Mouse (Mus musculus) ovary, postnatal 10 days (tissue): Measurements from ENCODE around the gene Grm3.

Source experiments
- DNase-seq: peaks from one replicate; pipeline ENCODE4 v3.0.0; 2022; ENCODE audit warnings: low spot score

Gene Grm3

DNA sequence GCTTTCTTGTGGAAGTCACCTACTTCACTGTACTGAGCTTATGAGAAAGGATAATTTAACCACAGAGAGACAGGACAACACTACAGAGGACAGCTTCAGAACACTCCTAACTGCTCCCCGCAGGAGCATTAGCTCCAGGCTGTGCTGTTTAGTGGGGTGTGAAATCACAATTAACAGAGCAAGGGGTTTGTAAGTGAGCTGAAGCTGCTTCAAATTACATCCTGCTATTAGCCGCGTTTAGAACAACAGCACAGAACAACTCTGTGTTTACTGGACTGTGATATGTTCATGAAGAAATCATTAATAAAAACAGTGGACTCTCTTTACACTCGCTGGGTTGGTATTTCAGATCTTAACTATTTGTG lies 101.9 kb downstream of the Grm3 start:
- no peak for DNase-seq

DNA sequence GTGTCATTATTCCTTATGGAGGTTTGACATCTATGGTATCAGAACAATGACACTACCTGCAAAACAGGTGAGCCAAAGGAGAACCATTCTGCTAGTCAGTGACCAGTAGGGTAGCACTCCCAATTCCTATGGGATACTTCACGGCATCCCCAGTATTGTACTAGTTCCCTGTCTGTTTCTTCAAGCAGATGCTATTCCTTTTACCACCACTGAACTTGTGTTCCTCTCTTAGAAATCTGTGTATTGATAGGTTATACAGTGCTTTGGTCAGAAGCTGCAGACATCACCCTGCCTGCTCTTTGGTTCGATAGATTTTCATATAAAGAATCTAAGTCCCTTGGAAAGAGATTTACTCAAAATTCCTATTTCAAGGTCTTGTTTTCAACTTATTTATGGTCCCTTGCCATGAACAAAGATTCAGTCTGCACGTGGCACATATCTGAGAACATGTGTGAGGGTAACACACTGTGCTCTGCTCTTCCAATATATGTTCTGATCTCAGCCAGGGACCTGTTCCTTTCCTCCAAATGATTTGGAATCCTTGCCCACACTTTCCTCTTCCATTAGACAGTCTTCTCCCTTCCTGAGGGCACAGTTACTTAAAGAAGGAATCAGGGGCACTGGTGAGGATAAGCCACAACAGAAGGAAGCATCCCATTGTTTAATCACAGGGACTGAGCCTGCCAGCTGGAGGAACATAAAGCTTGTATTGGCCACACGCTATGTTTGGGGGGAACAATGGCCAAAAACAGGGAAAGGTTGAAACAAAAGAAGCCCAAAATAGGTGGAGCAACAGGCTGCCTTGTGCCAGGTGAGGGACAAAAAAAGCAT lies 102.5 kb downstream of the Grm3 start:
- DNase-seq: no peak

DNA sequence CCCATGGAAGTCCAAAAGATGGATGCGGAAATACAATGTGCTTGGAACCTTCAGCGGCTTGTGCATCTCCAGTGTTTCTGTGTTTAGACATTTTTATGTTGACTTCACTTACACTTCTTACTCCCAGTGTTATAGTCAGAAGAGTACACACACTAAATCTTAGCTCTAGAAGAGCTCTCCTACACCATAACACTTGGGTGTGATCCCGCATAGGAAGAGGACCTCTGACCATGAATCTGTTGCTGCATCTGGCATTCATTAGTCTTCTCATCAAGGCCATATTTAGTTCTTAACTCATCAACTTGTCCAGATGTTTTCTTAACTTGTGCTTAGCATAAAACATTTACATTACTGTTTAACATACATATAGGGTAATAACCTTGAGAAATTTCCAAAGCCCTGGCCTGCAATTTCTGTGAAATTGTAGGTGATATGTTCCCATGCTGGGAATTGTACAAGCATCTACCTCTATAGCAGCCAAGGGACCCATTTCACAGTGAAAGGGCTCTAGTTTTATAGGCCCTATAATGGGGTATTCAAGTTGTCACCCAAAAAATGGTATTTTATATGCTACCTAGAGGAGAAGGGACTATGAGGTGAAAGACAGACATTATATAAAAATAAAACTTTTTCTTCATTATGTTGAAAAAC lies 103.4 kb downstream of the Grm3 start:
- no peak for DNase-seq

DNA sequence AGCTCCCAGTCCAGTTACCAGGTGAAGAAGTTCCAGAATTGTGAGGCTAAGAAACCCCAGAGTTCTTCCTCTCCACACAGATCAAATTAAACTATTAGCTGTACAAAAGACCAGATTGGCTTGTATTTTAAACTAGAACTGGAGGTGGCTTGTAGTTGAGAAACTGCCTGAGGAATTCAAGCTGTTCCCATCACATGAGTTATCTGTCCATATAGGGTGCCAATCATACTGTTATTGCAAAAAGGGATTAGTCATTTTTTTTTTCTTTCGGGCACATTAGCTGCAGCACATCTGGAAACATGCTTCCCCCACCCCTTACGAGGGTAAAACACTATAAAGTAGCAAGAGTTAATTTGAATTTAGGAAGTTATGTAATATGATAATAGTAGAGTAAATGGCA lies 145.9 kb downstream of the Grm3 start:
- DNase-seq: no peak

DNA sequence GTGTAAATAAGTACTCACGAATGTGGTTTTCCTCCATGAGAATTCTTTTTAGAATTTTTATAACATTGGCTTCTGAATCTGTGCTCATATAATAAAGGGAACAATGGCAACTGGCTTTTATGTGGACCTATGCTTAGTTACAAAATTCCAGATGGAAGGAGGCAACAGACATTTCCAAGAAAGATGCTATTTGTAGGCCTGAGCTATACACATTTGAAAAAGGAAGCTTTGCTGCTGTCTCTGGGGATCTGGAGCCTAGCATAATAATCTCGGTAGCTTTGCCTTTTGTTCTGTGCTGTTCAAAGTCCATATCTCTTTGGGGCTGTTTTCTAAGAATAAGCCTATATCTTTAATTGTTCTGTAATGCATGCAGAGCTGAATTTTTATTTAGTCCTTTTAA lies 146.4 kb downstream of the Grm3 start:
- DNase-seq: no peak

DNA sequence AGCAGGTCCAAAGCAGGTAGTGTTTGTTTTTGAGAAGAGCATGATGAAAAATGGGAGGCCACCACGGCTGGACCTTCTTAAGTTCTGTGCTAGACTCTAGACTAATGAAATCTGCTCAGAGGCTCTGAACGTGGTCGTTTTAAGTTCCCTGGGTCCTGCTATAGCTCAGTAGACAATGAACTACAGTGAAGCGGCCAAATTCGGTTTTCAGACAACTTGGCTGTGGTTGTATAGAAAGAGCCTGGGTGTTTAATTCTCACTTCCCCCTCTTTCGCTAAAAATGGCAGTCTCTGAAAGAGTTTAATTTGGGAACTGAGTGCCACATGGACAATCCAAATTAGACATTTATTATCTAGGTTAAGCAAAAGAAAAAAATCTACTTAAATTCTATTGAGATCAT lies 154.0 kb downstream of the Grm3 start:
- DNase-seq: no peak

DNA sequence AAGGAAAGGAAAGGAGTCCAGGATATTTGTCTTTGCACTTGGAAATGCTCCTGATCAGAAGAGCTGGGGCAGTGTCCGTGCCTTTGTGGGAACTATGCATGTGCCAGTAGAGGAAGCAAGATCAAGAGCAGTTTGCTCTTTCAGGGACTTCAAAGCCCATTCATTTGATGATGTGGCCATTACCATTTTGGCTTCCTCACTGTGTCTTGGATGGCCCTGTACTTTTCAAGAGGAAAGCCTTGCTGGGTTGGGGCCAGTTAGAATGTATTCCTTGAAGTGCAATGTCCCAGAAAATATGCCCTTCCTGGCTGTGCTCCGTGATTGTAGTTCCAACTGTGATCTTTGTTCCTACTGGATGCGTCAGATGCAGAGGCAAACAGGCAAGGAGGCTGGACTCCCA lies 167.3 kb downstream of the Grm3 start:
- no peak for DNase-seq

DNA sequence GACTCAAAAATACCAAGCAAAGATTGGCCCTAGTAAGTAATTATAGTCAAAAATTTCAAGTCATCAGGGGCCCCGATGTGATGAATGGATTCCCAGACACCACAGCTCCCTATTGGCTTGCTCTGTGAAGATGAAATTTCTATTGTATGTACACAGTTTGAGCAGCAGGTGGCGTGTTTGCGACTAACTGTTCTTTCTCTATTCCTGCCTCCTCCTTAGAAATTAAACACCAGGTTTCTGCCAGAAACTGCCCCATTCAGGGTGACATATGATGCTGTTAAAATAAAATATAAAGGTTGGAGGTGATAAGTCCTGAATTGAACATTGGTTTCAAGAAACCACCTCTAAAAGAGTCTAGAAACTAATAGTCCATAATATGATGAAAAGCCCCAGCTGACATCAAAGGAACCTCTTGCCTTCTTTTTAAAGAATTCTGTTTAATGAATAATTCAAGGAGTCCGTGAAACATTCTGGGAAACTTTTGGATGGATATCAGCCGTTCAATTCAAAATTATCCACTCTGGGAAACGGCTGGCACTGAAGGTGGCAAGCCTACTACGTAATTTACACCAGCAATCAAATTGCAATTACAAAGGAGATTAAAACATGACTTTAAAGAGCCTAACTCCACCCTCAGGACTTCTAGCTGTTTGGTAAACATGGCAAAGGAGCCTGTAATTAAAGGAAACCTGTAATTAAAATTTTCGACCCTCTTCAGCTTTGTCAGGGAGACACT lies 184.0 kb downstream of the Grm3 start:
- no peak for DNase-seq

DNA sequence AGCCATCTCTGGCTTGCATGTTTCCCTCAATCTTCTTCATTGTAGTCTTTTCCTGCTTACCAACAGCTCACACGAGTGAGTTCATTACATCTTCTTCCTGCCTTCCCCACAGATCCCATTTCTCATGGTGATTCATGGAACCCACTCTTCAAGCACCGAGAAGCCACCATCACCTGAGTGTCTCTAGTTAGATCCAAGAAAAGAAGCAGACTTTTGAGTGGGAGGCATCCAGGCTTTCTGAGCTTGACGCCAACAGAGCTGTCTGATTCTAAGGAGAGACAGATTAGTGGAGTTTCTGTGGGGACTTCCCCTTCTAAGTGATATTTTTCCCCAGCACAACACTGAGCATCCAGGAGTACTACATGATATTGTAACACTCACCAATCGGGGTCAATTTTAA lies 199.5 kb downstream of the Grm3 start:
- no peak for DNase-seq

DNA sequence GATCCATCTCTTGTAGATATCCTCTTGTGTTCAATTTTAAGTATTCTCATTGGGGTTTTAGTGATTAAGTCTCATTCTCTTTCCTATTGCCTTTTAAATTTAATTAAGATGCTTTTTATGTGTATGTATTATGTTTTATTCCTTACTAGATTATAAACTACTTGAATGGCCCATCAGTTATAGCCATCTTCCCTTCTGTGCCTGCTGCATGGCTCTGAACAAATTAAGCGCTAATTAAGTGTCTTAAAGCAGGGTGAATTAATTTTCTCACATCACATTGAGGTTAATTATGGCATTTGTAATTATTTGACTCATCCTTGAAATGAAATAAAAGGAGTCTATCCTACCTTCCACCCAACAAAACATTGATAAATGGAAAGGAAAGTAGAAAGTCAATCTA lies 213.9 kb downstream of the Grm3 start:
- DNase-seq: no peak

DNA sequence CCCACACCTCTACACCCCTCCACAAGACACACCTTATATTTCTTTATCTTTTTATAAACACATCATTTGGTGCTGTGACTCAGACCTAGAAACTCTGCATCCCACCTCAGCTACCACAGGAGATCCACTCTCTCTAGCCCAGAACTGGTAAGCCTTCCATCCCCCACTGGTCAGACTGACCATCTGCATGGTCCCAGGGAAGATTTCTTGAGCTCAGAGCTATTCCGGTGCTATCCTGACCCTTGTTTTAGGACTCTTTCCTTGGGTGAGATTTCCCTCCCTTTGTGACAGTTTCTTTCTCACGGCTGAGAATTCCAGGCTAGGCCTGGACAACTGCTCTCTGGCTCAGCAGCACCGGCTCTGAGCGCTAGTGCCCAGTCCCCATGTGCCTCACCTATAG lies 227.7 kb downstream of the Grm3 start:
- no peak for DNase-seq

DNA sequence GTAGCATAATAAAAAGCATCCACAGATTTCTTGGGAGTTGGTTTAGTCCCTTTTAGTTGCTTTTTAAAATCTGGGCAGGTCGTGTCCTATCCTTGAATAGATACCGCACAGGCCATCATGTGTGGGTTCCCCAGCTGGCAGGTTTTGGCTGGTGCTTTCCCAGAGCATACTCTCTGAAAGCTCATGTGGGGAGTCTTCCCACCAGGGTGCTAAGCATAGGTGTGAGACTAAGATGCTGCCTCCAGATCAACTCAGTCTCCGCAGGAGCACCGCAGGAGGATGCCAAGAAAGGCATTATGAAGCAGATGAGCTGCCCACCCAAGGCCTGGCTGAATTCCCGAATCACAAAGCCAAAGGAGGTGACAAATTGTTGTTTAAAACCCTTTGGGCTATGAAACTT lies 229.5 kb downstream of the Grm3 start:
- DNase-seq: no peak

DNA sequence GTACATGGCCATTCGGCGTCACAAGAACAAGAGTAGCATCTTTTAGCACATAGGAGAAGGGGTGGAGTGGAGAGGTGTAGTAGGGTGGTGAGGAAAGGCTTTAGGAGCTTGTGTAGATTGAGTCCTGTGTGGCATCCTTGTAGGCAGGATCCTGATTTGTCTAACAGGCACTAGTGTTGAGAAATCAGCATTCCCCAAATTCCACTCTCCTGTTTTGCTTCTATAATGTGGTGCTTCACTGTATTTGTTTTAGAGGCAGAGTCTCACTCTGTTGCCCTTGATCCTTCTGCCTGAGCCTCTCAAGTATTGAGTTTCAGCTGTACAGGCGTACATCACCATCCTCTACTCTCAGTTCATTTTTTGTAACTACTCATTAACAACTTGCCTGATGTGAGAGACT lies 247.4 kb downstream of the Grm3 start:
- no peak for DNase-seq

DNA sequence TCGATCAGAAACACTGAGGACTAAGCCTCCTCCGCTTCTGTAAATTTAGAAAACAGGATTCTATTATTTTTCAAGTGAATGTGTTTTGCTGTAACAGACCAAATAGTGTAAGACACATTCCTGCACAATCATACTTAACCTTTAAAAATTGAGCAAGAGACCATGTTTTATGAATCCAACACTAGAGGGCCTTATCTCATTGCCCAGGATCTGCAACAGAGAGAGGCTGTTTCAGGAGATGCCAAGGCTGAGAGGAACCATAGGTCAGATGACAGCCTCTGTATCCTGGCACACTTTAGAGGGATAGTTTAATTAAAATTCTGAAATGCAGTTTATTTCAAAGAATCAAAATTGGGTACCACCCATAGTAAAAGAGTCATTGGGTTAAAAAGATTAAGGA lies 271.7 kb downstream of the Grm3 start:
- DNase-seq: no peak

DNA sequence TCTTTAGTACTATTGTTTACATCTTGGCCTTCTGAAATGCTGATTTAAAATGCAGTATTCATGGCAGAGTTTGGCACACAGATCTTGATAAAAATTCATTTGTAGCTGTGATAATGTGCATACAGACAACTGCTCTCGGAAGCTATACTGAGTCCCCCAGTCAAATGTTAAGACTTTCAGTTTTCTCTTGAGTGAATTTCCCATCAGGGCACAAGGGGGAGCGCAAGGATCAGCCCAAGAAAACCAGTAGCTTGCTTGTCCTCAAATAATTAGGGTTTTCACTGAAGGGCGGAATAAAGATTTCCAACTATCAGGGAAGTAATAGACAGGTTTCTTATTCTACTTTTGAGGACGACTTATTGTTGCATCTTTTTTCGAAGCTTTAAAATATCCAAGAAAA lies 275.4 kb downstream of the Grm3 start:
- DNase-seq: no peak

DNA sequence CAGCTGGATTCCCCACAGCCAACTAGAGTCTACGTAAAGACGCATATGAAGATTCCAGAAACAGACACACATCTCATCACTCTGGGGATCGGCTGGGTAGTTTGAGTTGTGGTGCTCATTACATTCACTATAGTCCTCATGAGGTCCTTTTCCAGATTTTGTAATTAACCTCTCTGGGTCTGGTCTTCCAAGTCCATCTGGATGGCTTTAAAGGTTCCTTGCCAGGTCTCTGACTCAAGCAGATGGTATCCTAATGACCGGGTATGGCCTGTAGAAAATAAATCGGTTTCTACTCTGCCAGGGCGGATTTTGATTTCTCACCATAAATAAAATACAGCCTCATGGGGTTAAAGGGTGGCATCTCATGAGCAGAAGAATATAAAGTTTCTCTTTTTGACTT lies 276.0 kb downstream of the Grm3 start:
- no peak for DNase-seq

DNA sequence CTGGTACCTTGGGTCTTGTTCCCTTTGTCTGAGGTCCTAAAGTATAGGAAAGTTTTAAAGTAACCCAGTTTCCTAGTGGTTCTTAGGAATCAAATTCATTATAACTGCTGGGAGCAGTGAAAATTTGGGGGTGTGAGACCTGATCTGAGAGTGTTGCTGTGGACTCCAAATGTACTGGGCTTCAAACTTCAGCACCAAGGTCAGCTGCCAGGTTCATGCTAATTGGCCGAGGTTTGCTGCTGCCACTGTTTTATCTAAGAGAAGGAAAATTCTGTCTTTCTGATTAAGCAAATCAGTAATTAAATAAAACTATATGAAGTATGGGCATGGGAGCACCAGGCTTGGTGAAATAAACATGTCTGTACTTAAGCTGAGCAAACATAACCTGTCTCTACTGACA lies 278.8 kb downstream of the Grm3 start:
- no peak for DNase-seq
